Mouse (Mus musculus) kidney, embryonic 15.5 days (tissue): ENCODE results near the gene Ifi208. TPM values are rescaled to one million over a fixed set of nuclear protein-coding genes. Genes with fewer than 3 reads are reported as not detected.

Experiments
- ATAC-seq: fragments of 200-750 bp; cut with Nextera tagmentation; replicated peaks from 2 replicates; pipeline ENCODE4 v1.8.0; 2017; ENCODE audit warnings: moderate TSS enrichment; ENCODE audit not compliant: low FRiP score
- H3K27ac ChIP-seq: fragments of 300-500 bp; sonication (generic); 2 replicates; pipeline ENCODE4 v1.5.1; 2015; ENCODE audit warnings: mild to moderate bottlenecking, inconsistent platforms
- H3K27me3 ChIP-seq: fragments of 300-500 bp; sonication (generic); 2 replicates; pipeline ENCODE4 v1.6.1; 2015; ENCODE audit warnings: inconsistent platforms
- H3K36me3 ChIP-seq: fragments of 300-500 bp; sonication (generic); 2 replicates; pipeline ENCODE4 v1.6.1; 2015; ENCODE audit warnings: inconsistent platforms
- H3K4me1 ChIP-seq: fragments of 300-500 bp; sonication (generic); 2 replicates; pipeline ENCODE4 v1.6.1; 2015; ENCODE audit warnings: inconsistent platforms
- H3K4me2 ChIP-seq: fragments of 300-500 bp; sonication (generic); 2 replicates; pipeline ENCODE4 v1.6.1; 2015; ENCODE audit warnings: moderate library complexity, mild to moderate bottlenecking, inconsistent platforms
- H3K4me3 ChIP-seq: fragments of 300-500 bp; sonication (generic); replicated peaks from 2 replicates; pipeline ENCODE4 v1.5.1; 2015; ENCODE audit warnings: mild to moderate bottlenecking, inconsistent platforms
- H3K9ac ChIP-seq: fragments of 300-500 bp; sonication (generic); 2 replicates; pipeline ENCODE4 v1.6.1; 2015; ENCODE audit warnings: mild to moderate bottlenecking, inconsistent platforms
- H3K9me3 ChIP-seq: fragments of 300-500 bp; sonication (generic); replicated peaks from 2 replicates; pipeline ENCODE4 v1.6.1; 2016; ENCODE audit warnings: inconsistent platforms
- WGBS: fragments of 180-500 bp; shearing (Covaris S2); methylation state at CpG from one replicate; pipeline ENCODE4 v1.1.7; 2015; ENCODE audit warnings: mixed read lengths; 5-methylcytosine and 5-hydroxymethylcytosine counted together
- microRNA-seq: library from miRNA; unstranded; fragments of <30 nt; microRNA quantifications from one replicate; pipeline ENCODE4, GENCODE M21; 2016
- polyA plus RNA-seq: library from polyadenylated mRNA; unstranded; fragments of >200 nt; fragmentation: Nextera tagmentation; extraction: Ambion mirVana; gene quantifications from 2 replicates; pipeline ENCODE4 v1.2.1, GENCODE M21; 2015

Ifi208 gene
- polyA plus RNA-seq, 1 experiment from 2014 or later, result not detected

DNA sequence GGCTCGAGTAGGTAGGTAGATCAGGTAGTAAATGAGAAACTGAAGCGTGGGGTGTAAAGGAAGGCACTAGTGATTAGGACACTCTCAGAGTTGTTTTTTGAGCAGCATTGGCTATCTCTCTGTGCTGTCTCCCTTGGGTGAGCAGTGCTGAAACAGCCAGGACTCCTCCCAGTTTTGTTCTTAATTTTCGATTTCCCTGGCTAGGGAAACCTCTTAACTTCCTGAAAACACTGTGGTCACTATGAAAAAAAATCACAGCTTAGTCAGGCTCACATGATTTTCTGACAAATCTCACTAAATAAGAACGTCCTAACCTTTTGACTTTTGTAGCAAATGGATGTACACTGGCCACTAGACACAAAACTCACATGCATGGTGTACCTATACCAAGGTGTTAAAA is 68.2 kb downstream of the Ifi208 start, which contains the start of gene Ifi207:
Gene Ifi207 (minus strand): TSS at position 92 of the 400 bp plus-strand sequence.
- Histone ChIP-seq H3K9ac (no peak within 1 kb of the TSS), H3K27me3 (no peaks in the 10 kb centered on the region), H3K4me1 (no peaks in the 10 kb centered on the region), H3K27ac (no peak within 1 kb of the TSS), H3K4me2 (no peak within 1 kb of the TSS), H3K9me3 (no peaks in the 10 kb centered on the region), H3K4me3 (no peak within 1 kb of the TSS), H3K36me3 (no peaks in the 10 kb centered on the region)
- no peak for ATAC-seq
- 75% methylated on average over 4 of the region's 4 CpGs for WGBS

DNA sequence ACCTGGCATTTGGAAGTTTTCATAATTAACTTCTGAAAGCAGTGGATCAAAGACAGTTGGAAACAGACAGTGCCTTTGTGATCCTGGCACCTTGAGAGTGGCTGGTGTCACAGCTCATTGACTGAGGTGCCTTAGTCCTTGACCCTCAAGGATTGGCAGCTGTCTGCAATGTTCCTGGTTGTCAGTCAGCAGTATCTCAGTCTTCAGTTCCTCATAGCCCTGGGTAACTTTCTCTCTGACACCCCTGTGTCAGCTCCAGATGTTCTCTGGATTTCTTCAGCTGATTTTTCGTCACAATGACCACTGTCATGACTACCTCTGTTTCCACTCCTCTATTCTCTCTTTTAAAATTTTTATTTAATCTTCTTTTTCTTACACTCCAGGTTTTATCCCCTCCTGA is 68.8 kb downstream of the Ifi208 start:
- H3K4me1 ChIP-seq, result no peaks in the 10 kb centered on the region
- no peak overlapping the region for H3K4me3 ChIP-seq
- no peaks in the 10 kb centered on the region for H3K9me3 ChIP-seq
- H3K36me3 ChIP-seq, result no peaks in the 10 kb centered on the region
- 72% methylated on average over 1 of the region's 1 CpGs for WGBS
- H3K4me2 ChIP-seq, result no peak overlapping the region
- ATAC-seq, result no peak
- no peaks in the 10 kb centered on the region for H3K27me3 ChIP-seq
- no peak overlapping the region for H3K27ac ChIP-seq
- no peak overlapping the region for H3K9ac ChIP-seq

Small RNA genes within 50 kb of the gene (microRNA-seq; reads per million reads assigned to microRNA genes)
- not detected for gene Gm44339

Other genes starting within 250 kb of the Ifi208 start
- gene Ifi206, start 182.6 kb upstream of the Ifi208 start, polyA plus RNA-seq, result 0.19 and 0.21 TPM in 2 replicates
- not detected in 2 replicates for gene Ifi214, start 137.7 kb upstream of the Ifi208 start, polyA plus RNA-seq
- gene Ifi213, start 74.4 kb upstream of the Ifi208 start, polyA plus RNA-seq, result 0.14 TPM in 1 of 2 replicates, not detected in the other
- gene Ifi209, start 42.8 kb upstream of the Ifi208 start, polyA plus RNA-seq, result 0.35 and 0.36 TPM in 2 replicates
- 0.86 and 1.0 TPM in 2 replicates for gene Ifi207, start 68.1 kb downstream of the Ifi208 start, polyA plus RNA-seq
- gene Ifi204, start 93.3 kb downstream of the Ifi208 start, polyA plus RNA-seq, result 1.9 and 2.0 TPM in 2 replicates
- gene Ifi211, start 239.4 kb downstream of the Ifi208 start, polyA plus RNA-seq, result 0.73 and 0.87 TPM in 2 replicates